Mouse (Mus musculus) CH12F3 (cell line): ENCODE results near the gene Ckmt1.

Experiments used
- in situ Hi-C: fragments of 300-500 bp; cut with MboI; formaldehyde crosslinking; loops from 2 replicates; pipeline ENCODE4 v1.14.3; 2020; ENCODE audit warnings: low sequenced_read_pairs

Ckmt1 gene

DNA sequence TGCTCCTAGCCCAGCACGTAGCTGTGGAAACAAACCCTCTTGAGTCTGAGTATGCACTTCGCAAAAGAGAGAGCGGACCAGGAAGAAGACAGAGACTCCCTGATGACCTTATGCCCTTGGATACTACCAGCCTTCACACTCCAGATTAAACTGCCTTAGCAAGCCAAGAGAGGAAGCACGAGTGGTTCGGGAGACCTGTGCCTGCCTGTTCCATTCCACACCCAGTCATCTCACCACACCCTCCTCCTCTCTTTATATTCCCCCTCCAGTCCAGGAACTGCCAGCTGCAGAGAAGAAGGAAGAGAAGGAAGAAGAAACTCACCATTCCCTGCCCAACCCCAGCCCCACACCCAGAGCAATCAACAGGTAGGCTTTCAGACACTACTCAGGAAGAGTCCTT lies at the start of gene Ckmt1:
TSS of gene Ckmt1 (plus strand) at position 221 of the 400 bp plus-strand sequence.
- in situ Hi-C loops: no loop called here

DNA sequence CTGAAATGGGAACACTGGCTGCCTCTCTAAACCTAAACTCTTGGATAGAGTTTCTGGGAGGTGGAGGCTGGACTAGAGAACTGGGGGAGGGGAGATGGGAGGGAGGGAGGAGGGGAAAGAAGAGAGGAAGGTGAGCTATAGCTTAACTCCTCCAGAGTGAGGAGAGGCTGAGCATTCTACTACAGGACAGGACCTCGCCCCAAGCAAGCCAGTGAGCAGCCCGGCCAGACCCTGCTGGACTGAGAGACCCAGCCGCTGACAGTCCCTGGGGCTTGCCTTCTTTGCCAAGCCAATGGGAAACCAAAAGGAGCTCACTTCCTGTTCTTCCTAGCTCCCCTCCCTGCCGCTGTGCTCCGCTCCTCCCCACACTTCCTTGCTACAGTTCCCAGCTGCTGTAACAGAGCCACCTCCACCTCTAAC lies 48.5 kb upstream of the Ckmt1 start:
- in situ Hi-C loops: no loop called here

- in situ Hi-C loops: no loop called here
Measured at GRCm38 (mm10) chr2:121316278-121316677, 41.2 kb upstream of the Ckmt1 start.

GRCm38 (mm10) chr2:121323041-121323440 lies 34.5 kb upstream of the Ckmt1 start:
- in situ Hi-C loops: no loop called here

- in situ Hi-C loops: no loop called here
Measured at GRCm38 (mm10) chr2:121323693-121324470, 33.6 kb upstream of the Ckmt1 start.

GRCm38 (mm10) chr2:121329492-121329891 lies 28.0 kb upstream of the Ckmt1 start:
- in situ Hi-C loops: no loop called here

GRCm38 (mm10) chr2:121339057-121339456 lies 18.5 kb upstream of the Ckmt1 start:
- in situ Hi-C loops: no loop called here

DNA sequence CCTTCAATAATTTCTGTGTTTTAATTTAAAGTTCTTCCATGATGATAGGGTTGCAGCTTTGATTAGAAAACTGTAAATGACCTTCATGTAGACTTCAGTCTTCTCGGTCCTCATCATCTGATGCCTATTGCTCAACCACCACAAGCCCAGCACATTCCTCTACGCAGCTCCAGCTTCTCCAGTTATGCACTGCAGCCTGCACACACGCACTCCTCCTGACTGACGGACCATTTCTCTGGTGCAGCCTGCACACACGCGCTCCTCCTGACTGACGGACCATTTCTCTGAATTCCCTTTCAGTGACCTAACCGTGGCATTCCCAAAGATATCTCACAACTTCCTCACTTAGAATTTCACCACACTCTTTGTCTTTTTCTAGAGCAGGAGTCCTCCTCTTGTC lies 4.4 kb upstream of the Ckmt1 start:
- in situ Hi-C loops: no loop called here

- in situ Hi-C loops: no loop called here
Measured at GRCm38 (mm10) chr2:121354378-121354777, 3.1 kb upstream of the Ckmt1 start.

- in situ Hi-C loops: no loop called here
Measured at GRCm38 (mm10) chr2:121354820-121355592, 2.5 kb upstream of the Ckmt1 start, which contains the start of gene Ppip5k1. Gene Ppip5k1, minus strand, starts transcription at chr2:121355396.

GRCm38 (mm10) chr2:121357961-121358360 lies 447 bp downstream of the Ckmt1 start:
- in situ Hi-C loops: no loop called here

- in situ Hi-C loops: no loop called here
Measured at GRCm38 (mm10) chr2:121358381-121358780, 867 bp downstream of the Ckmt1 start.

DNA sequence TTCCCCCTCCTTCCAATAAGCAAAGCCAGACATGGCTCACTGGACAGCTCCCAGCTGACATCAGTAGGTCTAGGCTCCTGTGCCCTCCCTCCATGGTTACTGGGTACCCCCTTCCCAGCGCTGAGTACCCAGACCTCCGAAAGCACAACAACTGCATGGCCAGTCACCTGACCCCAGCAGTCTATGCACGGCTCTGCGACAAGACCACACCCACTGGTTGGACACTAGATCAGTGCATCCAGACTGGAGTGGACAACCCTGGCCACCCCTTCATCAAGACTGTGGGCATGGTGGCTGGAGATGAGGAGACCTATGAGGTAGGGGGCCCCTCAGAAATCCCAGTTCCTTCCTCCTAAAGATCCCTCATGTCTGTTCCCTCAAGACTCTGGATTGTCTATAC lies 1.9 kb downstream of the Ckmt1 start:
- in situ Hi-C loops: no loop called here

DNA sequence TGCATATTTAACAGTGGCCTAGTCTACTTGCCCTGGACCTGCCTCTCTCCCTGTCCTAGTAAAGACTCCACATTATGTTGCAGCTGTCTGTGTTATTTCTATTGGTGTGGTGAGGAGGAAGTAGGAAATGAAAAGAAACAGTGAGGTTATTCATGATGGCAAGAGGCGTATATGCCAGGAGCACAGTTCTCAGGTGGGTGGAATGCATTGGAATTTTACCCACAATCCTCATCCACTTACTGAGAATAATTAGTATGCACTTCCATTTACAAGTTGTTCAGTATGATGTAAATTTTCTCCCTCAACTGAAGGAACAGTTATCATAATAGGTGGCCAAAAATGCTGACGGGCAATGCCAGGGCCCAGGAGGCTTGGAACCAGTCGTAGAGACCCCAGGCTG lies 6.1 kb downstream of the Ckmt1 start:
- in situ Hi-C loops: no loop called here

DNA sequence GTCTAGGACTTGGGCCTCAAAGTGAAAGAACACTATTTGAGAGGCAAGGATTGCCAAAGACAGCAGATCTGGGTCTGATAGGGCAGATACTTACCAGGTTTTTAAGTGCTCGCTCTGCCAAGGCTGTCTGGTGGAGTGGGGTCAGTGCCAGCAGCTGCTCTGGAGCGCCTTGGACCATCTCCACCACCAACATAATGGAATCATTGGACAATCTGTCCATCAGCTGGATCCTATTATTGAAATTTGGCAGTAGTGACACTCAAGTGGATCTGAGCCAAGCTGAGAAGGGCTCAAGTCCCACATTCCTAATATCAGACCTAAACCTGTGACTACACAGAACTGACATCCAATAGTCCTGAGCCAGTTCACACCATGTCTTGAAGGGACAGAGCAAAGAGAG lies 11.3 kb downstream of the Ckmt1 start:
- in situ Hi-C loops: no loop called here

DNA sequence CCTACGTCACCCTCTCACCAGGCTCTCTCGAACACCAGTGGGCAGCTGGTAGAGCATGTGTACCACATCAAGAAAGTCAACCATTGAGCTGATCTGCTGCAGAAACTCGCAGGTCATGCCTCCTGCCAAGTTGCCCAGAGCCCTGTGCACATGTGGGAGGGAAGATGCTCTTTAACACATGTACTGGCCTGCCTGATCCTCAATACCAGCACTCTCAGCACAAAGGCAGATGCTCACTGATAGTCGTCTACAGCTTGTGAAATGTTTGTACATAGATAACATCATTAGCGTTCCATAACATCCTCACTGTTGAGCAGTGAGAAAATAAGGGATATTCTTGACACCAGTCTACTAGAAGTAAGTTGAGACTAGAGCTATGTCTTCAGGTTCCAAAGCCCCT lies 13.4 kb downstream of the Ckmt1 start:
- in situ Hi-C loops: no loop called here

DNA sequence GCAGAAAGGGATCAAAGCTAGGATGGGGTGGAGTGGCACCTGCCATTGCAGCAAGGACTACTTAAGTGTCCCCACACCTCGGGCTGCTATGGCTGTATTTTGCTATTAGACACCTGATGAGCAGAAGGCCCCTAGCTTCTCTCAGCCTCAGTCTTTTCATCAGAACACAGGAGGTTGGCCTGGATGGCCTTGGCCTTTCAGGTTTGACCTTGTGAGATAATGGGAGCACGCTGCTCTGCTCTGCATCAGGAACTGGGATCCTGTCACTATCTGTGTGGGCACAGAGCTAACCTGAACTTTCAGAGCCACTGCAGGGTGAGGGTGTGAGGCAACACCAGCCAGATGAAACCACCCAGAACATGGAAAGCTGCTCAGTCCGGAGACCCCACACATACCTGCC lies 14.8 kb downstream of the Ckmt1 start:
- in situ Hi-C loops: no loop called here

DNA sequence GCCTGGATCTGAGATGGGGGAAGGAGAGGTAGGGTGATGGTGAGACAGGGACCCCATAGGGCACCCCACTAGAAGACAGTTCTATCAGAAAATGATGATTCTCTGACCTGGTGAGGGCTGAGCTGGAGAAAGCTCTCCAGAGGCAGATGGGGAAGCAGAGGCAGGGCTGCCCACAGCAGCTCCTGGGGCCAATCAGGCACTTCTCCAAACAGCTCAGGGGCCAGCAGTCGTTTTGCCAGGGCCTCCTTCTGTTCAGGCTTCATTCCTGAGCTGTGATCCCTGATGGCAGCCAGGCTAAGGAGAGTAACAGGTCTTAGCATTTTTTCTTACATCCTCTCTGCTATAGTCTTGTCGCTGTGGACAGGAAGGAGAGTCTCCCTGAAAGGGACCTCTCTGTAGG lies 17.3 kb downstream of the Ckmt1 start:
- in situ Hi-C loops: loop anchor here (25.0 kb wide), 1 partner anchor 187 kb away; no protein-coding TSS in a partner anchor

GRCm38 (mm10) chr2:121386961-121387575 lies 29.6 kb downstream of the Ckmt1 start, which contains the start of gene Strc:
Gene Strc, minus strand, starts transcription at chr2:121387168.
- in situ Hi-C loops: loop anchor here (25.0 kb wide), 1 partner anchor 200 kb away; no protein-coding TSS in a partner anchor

GRCm38 (mm10) chr2:121396624-121397023 lies 39.1 kb downstream of the Ckmt1 start:
- in situ Hi-C loops: loop anchor here (25.0 kb wide), 1 partner anchor 209 kb away; no protein-coding TSS in a partner anchor

DNA sequence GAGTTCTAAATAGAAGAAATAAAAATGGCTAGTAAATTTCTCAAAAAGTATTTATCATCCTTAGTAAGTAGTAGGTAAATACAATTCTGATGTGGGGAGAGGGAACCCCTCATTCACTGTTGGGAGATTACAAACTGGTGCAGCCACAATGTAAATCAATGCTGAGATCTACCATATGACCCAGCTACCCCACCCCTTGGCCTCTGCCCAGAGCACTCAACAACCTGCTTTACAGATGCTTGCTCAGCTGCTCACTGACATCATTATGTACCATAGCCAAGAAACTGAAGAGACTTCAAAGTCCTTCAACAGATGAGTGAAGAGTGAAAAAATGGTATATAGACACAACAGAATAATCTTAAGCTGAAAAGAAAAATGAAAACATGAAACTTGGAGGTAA lies 45.8 kb downstream of the Ckmt1 start:
- in situ Hi-C loops: no loop called here
